Mouse (Mus musculus): ENCODE results near the gene Ccdc9. TPM values are rescaled to one million over a fixed set of nuclear protein-coding genes. Genes with fewer than 3 reads are reported as not detected.
"Not testable (repeated sequence)": the region's sequence is repeated elsewhere in the genome, so short reads cannot be mapped to it uniquely, and the experiment has no call there.

Ccdc9 gene
- polyA plus RNA-seq, 1 experiment from 2014 or later = 23.3 TPM

DNA sequence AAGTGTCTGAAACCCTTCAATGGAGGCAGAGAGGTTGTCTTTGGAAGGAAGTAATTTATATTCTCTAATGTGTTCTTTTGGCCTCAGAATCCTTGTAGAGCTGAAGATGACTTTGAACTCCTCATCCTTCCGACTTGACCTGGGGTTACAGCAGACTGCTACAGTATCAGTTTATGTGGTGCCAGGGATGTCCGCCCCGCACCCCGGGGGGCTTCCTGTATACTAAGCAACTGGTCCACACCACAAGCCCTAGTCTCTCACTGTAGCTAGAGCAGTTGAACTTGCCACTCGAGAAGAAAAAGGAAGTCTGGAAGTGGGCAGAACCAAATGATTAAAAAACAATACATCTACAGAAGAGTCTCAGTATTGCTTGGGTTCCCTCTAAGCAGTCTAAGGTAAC is 22.8 kb downstream of the Ccdc9 start:
- 85% methylated on average over 5 of the region's 5 CpGs for WGBS
- no peak for ATAC-seq (ENCODE audit: low FRiP score)
- Histone ChIP-seq H3K4me3 (replicated peaks) (no peak overlapping the region), H3K27ac (replicated peaks) (no peak overlapping the region), H3K27me3 (replicated peaks) (no peaks in the 10 kb centered on the region), H3K36me3 (0 out of 2 replicates have a peak, but pooled peaks cover 2% of the 10 kb centered on the region), H3K4me2 (no peak overlapping the region), H3K9ac (replicated peaks) (no peak overlapping the region), H3K4me1 (no peaks in the 10 kb centered on the region), H3K9me3 (replicated peaks) (no peaks in the 10 kb centered on the region)

DNA sequence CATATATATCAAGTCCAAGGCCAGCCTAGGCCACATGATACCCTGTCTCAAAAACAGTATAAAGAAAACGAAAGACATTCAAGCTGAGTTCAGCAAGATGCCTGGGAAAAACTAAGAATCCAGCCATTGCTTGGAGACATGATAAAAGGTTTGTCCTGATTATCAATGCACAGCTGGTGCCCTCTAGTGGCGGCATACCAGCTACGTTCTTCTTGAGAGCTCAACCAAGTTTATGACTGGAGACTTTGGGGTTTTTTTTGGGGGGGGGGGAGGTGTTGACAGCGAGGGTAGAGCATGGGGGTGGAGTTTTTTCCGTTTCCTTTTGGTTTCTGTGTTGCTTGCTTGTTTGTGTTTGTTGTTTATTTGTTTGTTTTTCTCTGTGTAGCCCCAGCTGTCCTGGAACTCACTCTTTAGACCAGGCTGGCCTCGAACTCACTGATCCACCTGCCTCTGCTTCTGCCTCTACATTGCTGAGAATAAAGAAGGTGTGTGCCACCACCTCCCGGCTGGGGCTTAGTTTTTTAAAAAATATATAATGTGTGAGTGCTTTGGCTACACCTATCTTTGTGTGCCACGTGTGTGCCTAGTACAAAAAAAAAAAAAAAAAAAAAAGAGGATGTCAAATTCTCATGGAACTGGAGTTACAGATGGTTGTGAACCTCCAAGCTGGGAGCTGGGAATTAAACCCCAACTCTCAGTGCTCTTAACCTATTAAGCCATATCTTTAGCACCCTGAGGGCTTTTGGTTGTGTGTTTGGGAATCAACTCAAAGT is 23.4 kb downstream of the Ccdc9 start:
- H3K4me1 ChIP-seq = no peaks in the 10 kb centered on the region
- 29% methylated on average over 8 of the region's 8 CpGs for WGBS
- no peaks in the 10 kb centered on the region for H3K36me3 ChIP-seq
- no peak overlapping the region for H3K27ac ChIP-seq (replicated peaks)
- no peak overlapping the region for H3K9ac ChIP-seq (replicated peaks)
- H3K9me3 ChIP-seq (replicated peaks) = no peaks in the 10 kb centered on the region
- no peaks in the 10 kb centered on the region for H3K27me3 ChIP-seq (replicated peaks)
- ATAC-seq (ENCODE audit: low FRiP score) = no peak
- H3K4me2 ChIP-seq = no peak overlapping the region
- no peak overlapping the region for H3K4me3 ChIP-seq (replicated peaks)

DNA sequence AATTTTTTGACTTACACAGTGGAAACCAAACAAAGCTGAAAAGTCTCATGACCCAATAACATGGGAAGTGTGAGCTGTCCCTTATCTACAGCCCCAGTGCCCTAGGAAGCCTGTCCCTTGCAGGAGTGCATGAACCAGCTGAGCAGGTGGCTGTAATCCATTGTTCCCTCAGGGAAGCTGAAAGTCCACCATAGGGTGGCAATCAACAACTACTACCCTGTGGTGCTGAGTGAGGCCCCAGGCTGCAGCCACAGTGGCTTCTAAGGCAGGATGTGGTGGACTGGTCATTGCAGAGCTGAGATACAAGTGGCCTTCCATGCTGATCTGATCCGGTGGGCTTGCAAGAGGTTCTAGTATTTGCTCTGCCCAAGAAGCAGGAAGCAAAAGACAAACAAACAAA is 25.5 kb downstream of the Ccdc9 start:
- H3K4me2 ChIP-seq = no peak overlapping the region
- no peak overlapping the region for H3K27ac ChIP-seq (replicated peaks)
- no peak overlapping the region for H3K9ac ChIP-seq (replicated peaks)
- H3K27me3 ChIP-seq (replicated peaks) = no peaks in the 10 kb centered on the region
- WGBS = 71% methylated on average over 1 of the region's 1 CpGs
- H3K4me1 ChIP-seq = no peaks in the 10 kb centered on the region
- no peaks in the 10 kb centered on the region for H3K36me3 ChIP-seq
- H3K4me3 ChIP-seq (replicated peaks) = no peak overlapping the region
- no peak for ATAC-seq (ENCODE audit: low FRiP score)
- no peaks in the 10 kb centered on the region for H3K9me3 ChIP-seq (replicated peaks)

DNA sequence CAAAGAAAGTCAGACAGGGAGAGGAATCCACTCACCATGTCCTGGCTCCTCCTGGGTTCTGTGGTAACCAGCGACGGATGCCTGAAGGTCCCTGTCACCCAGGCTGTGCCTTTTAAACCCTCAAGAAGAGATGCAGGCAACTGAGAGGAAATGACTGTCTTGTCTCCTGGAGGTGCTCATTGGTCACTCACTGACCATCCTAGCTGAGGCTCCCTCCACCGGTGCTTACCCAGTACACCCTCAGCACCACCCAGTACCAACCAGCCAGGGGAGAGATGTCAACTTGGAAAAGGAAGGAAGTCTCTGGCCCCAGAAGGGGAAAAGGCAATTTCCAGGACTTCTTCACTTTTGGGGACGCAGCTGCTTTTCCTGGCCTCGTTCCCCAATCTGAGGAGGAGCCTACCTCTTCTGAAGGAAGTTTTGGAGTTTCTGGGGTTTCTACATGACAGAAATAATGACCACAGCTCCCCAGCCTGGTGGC is 27.4 kb downstream of the Ccdc9 start, which contains the start of gene C5ar1:
TSS of gene C5ar1 (minus strand) at position 431 of the 481 bp plus-strand sequence.
- WGBS = 84% methylated on average over 5 of the region's 5 CpGs

DNA sequence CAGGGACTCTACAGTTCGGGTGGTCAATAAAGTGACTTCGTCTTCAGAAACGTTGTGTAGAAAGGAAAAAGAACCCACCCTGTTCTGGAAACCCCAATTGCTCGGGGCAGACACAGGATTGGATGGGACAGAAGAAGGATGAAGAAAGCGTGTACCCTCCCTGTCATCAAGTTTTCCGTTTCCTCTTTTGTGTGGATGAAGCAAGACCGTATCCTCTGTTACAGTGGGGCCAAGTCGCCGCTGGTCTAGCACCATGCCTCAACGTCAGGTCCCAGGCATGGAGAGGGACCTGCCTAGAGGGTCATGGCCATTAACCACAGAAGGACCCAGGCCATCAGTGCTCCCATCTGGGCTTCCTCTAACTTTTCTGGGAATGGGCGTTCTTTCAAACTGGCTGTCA is 28.8 kb downstream of the Ccdc9 start:
- no peak for ATAC-seq (ENCODE audit: low FRiP score)
- Histone ChIP-seq H3K4me1 (no peaks in the 10 kb centered on the region), H3K4me3 (replicated peaks) (no peak overlapping the region), H3K4me2 (no peak overlapping the region), H3K9ac (replicated peaks) (no peak overlapping the region), H3K36me3 (no peaks in the 10 kb centered on the region), H3K27me3 (replicated peaks) (no peaks in the 10 kb centered on the region), H3K27ac (replicated peaks) (no peak overlapping the region), H3K9me3 (replicated peaks) (no peaks in the 10 kb centered on the region)
- 91% methylated on average over 11 of the region's 11 CpGs for WGBS

More for the DNA sequence above, 27.4 kb downstream of the Ccdc9 start, which contains the start of gene C5ar1:
- H3K4me3 ChIP-seq (replicated peaks) = no peak within 1 kb of the TSS
- no peaks in the 10 kb centered on the region for H3K4me1 ChIP-seq
- no peaks in the 10 kb centered on the region for H3K9me3 ChIP-seq (replicated peaks)
- no peak within 1 kb of the TSS for H3K27ac ChIP-seq (replicated peaks)
- no peaks in the 10 kb centered on the region for H3K27me3 ChIP-seq (replicated peaks)
- no peak within 1 kb of the TSS for H3K4me2 ChIP-seq
- H3K9ac ChIP-seq (replicated peaks) = no peak within 1 kb of the TSS
- H3K36me3 ChIP-seq = no peaks in the 10 kb centered on the region
- ATAC-seq (ENCODE audit: low FRiP score) = no peak

DNA sequence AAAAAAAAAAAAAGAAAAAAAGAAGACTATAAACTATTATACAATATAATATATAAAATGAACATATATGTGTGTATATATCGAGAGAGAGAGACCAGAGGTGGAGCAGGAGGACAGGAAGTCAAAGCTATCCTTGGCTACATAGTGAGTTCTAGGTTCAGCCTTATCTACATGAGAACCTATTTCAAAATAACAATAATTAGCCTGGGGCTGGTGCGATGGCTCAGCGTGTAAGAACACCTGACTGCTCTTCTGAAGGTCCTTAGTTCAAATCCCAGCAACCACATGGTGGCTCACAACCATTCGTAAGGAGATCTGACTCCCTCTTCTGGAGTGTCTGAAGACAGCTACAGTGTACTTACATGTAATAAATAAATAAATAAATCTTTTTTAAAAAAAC is 30.6 kb downstream of the Ccdc9 start:
- ATAC-seq (ENCODE audit: low FRiP score); H3K9ac ChIP-seq (replicated peaks); H3K4me1 ChIP-seq; H3K27ac ChIP-seq (replicated peaks); H3K27me3 ChIP-seq (replicated peaks); H3K36me3 ChIP-seq; H3K9me3 ChIP-seq (replicated peaks); H3K4me3 ChIP-seq (replicated peaks); H3K4me2 ChIP-seq: not testable (repeated sequence)
- WGBS = 81% methylated on average over 4 of the region's 4 CpGs

DNA sequence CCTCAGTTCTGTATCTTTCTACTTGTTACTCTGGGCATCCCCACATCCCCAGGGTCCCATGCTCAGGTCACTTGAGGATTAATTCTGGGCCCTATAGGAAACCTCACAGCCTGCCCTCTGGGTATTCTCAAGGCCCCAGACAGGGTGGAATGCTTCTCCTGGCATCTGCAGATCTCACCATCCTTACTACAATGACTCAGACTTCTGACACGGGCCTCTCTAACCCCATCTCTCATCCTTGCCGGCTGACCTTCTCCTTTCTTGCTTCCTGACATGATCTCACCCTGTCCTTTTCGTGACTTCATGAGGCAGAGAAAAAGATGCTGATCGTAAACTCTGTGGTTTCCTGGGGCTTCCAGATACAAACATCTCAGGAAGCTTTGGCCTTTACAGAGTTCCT is 32.4 kb downstream of the Ccdc9 start:
- WGBS = 61% methylated on average over 4 of the region's 4 CpGs
- Histone ChIP-seq H3K4me1 (no peaks in the 10 kb centered on the region), H3K9ac (replicated peaks) (no peak overlapping the region), H3K36me3 (no peaks in the 10 kb centered on the region), H3K27me3 (replicated peaks) (no peaks in the 10 kb centered on the region), H3K4me3 (replicated peaks) (no peak overlapping the region), H3K4me2 (no peak overlapping the region), H3K27ac (replicated peaks) (no peak overlapping the region), H3K9me3 (replicated peaks) (no peaks in the 10 kb centered on the region)
- ATAC-seq (ENCODE audit: low FRiP score) = no peak

DNA sequence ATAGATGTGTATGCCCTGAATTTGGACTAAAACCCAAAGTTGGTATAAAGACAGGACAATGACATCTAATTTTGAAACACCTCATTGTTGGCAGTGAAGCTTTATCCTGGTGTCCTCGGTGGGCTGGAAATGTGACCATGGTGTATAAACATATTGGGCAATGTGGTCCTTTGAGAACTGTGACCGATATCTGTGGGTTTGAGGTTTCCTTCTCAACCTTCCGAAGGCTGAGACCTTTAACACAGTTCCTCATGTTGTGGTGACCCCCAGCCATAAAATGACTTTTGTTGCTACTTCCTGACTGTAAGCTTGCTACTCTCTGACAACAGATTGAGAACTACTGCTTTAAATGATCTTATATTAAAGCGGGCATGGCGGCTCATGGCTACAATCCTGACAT is 35.9 kb downstream of the Ccdc9 start:
- no peaks in the 10 kb centered on the region for H3K4me1 ChIP-seq
- H3K9ac ChIP-seq (replicated peaks) = no peak overlapping the region
- H3K27ac ChIP-seq (replicated peaks) = no peak overlapping the region
- no peaks in the 10 kb centered on the region for H3K9me3 ChIP-seq (replicated peaks)
- no peaks in the 10 kb centered on the region for H3K36me3 ChIP-seq
- no peaks in the 10 kb centered on the region for H3K27me3 ChIP-seq (replicated peaks)
- 79% methylated on average over 5 of the region's 5 CpGs for whole genome bisulfite sequencing
- H3K4me3 ChIP-seq (replicated peaks) = no peak overlapping the region
- ATAC-seq (ENCODE audit: low FRiP score) = no peak
- H3K4me2 ChIP-seq = no peak overlapping the region

DNA sequence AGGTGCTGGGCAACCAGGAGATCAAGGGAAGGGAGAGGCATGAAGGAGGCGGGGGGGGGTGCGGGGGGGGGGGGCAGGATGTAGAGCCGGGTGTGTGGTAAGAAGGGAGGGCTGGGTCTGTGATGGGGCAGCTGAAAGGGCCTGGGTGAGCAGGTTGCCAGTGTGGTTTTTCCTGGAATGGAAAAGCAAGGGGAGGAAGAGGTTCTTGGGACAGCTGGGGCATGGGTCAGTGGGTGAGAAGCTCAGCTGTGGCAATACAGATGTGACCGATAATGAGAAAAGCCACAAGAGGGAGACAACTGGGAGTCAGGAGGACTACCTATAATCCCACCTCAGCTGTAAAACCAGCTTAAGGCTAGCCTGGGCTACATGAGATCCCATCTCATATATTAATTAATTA is 40.6 kb downstream of the Ccdc9 start:
- Histone ChIP-seq H3K4me3 (replicated peaks) (no peak overlapping the region), H3K27me3 (replicated peaks) (no peaks in the 10 kb centered on the region), H3K36me3 (no peaks in the 10 kb centered on the region), H3K27ac (replicated peaks) (no peak overlapping the region), H3K9ac (replicated peaks) (no peak overlapping the region), H3K9me3 (replicated peaks) (no peaks in the 10 kb centered on the region), H3K4me2 (no peak overlapping the region), H3K4me1 (no peaks in the 10 kb centered on the region)
- WGBS = 73% methylated on average over 1 of the region's 4 CpGs
- ATAC-seq (ENCODE audit: low FRiP score) = no peak

DNA sequence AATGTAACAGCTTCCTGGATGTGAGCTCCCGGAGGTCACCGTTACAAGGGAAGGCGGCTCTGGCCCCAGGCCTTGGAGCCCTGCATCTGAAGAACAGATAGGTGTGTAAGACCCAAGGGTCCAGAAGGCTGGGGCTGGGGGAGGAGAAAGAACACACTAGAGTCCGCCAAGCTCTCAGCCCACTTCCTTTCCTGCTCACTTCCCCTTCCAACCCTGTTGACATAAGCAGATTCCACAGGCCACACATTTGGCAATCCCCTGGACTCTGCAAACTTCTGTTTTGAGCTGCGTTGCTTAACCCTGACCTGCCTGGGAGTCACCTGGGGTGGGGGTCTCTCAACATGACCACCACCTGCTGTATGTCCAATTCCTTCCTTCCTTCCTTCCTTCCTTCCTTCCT is 42.5 kb downstream of the Ccdc9 start, which contains the start of gene C5ar2:
TSS of gene C5ar2 (minus strand) at position 88 of the 400 bp plus-strand sequence.
- ATAC-seq (ENCODE audit: low FRiP score) = no peak
- H3K9me3 ChIP-seq (replicated peaks) = no peaks in the 10 kb centered on the region
- H3K9ac ChIP-seq (replicated peaks) = no peak within 1 kb of the TSS
- no peaks in the 10 kb centered on the region for H3K27me3 ChIP-seq (replicated peaks)
- H3K4me2 ChIP-seq = no peak within 1 kb of the TSS
- WGBS = 76% methylated on average over 5 of the region's 5 CpGs
- no peaks in the 10 kb centered on the region for H3K36me3 ChIP-seq
- no peak within 1 kb of the TSS for H3K27ac ChIP-seq (replicated peaks)
- H3K4me1 ChIP-seq = no peaks in the 10 kb centered on the region
- no peak within 1 kb of the TSS for H3K4me3 ChIP-seq (replicated peaks)

DNA sequence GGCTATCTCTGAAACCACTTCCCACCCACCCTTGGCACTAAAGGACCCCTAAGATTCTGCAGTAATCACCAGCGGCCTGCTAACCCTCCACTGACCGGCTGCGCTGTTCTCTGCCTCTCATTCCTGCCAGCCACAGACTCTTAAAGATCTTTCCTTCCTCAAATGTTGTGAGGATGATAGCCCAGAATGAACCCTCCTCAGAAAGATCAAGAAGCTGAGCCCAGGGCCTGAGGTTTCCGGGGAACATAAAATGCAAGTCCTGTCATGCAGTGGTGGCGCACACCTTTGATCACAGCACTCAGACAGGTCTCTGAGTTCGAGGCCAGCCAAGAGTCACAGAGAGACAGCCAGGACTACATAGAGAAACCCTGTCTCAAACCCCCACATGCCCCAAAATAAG is 44.4 kb downstream of the Ccdc9 start:
- Histone ChIP-seq H3K36me3 (no peaks in the 10 kb centered on the region), H3K4me1 (no peaks in the 10 kb centered on the region), H3K9ac (replicated peaks) (no peak overlapping the region), H3K9me3 (replicated peaks) (no peaks in the 10 kb centered on the region), H3K27ac (replicated peaks) (no peak overlapping the region), H3K4me3 (replicated peaks) (no peak overlapping the region), H3K4me2 (no peak overlapping the region), H3K27me3 (replicated peaks) (no peaks in the 10 kb centered on the region)
- 92% methylated on average over 6 of the region's 6 CpGs for WGBS
- no peak for ATAC-seq (ENCODE audit: low FRiP score)

DNA sequence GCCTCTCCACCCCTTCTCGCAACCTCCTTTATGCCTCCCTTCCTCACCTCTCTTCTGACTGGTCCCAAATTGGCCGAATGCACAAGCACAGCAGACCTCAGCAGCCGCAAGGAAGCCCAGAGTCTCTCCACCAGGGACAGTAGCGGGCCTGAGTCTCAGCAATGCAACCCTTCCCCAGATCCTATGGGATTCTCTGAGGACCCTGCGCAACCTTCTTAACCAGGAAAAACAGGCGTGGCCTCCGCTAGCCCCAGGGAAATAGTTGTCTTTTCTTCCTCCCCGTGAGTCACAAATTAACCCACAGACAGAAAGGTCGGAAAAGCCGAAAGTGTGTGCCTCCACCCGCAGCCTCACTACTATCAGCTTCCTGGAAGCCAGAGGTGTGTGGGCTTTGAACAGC is 44.8 kb downstream of the Ccdc9 start:
- H3K9me3 ChIP-seq (replicated peaks) = no peaks in the 10 kb centered on the region
- H3K27me3 ChIP-seq (replicated peaks) = no peaks in the 10 kb centered on the region
- H3K9ac ChIP-seq (replicated peaks) = no peak overlapping the region
- ATAC-seq (ENCODE audit: low FRiP score) = no peak
- H3K4me1 ChIP-seq = no peaks in the 10 kb centered on the region
- no peak overlapping the region for H3K27ac ChIP-seq (replicated peaks)
- 66% methylated on average over 11 of the region's 11 CpGs for WGBS
- H3K4me2 ChIP-seq = no peak overlapping the region
- no peaks in the 10 kb centered on the region for H3K36me3 ChIP-seq
- H3K4me3 ChIP-seq (replicated peaks) = no peak overlapping the region
